In the genomic region with DNA sequence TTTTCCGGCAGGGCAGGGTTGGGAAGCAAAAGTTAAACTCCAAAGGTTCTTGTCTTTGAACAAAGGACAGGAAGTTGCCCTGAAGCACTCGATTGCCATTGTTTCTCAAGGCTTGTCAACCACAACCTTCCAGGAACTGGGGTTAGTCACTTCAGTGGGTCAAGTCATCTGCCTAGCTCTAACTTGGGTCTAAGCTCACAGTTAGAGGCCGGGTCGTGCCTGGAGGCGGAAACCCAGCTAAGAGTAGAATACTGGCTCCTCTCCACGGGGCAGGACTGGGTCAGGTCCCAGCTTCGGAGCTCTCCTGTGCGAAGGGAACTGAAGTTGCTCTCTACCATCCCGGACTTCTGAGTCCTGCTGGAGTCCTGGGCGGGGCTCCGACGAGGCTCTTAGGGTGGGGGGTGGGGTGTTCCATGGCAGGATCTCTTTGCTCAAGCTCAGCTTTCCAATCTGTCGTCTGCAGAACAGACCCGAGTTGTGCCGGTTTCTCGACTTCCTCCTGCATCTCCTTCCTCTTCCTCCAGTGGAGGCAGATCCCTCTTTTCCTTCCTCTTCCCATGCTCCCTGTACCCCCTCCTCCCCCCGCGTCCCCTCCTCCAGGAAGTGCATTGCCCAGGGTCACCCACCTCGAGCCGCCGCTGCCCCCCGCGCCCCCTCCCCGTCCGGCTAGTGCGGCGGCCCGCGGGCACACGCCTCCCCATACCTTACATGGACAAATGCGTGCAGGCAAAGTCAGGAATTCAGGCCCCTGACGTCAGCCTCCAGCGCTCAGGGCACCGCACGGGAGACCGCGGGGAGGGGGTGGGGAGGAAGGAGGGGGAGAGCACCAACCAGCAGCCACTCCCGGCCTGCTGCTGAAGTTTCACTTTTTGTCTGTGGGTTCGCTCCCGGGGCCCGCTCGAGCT, we compare ENCODE assay signal across 8 mouse cellular contexts. TPM values are rescaled to one million over a fixed set of nuclear protein-coding genes. Genes with fewer than 3 reads are reported as not detected.
DNase-seq lines count a peak whose midpoint lies in the region; ATAC-seq and TF ChIP-seq lines count a peak whose summit lies in the region.

Gene Lpp (plus strand): TSS at position 857 of the 905 bp plus-strand sequence.

- no peak for TF ChIP-seq CTCF in kidney, postnatal 0 days (IDR thresholded peaks at IDR 0.05; ENCODE audit: low read depth)
- TF ChIP-seq CTCF in liver, embryonic 14.5 days (IDR thresholded peaks at IDR 0.05; ENCODE audit: low read depth) = no peak

- H3K9me3 ChIP-seq in embryonic facial prominence, embryonic 15.5 days (replicated peaks) = no peaks in the 10 kb centered on the region
- H3K9me3 ChIP-seq in heart, embryonic 15.5 days (replicated peaks) = no peaks in the 10 kb centered on the region
- no peaks in the 10 kb centered on the region for H3K9me3 ChIP-seq in kidney, postnatal 0 days (replicated peaks; ENCODE audit: low read length)
- H3K9me3 ChIP-seq in liver, embryonic 14.5 days (ENCODE audit: control insufficient read depth, low read length) = no peaks in the 10 kb centered on the region
- H3K9me3 ChIP-seq in stomach, embryonic 15.5 days = no peaks in the 10 kb centered on the region

- peaks cover 37% of the 10 kb centered on the region for H3K4me1 ChIP-seq in embryonic facial prominence, embryonic 15.5 days
- peaks cover 45% of the 10 kb centered on the region for H3K4me1 ChIP-seq in heart, embryonic 15.5 days (replicated peaks)
- H3K4me1 ChIP-seq in kidney, postnatal 0 days (replicated peaks; ENCODE audit: insufficient read depth, low read length) = peaks cover 24% of the 10 kb centered on the region
- peaks cover 0 to 15% of the 10 kb centered on the region in 2 experiments; a peak in 2 of 4 replicates for H3K4me1 ChIP-seq in liver, embryonic 14.5 days (replicated peaks; ENCODE audit: control insufficient read depth in 2 of 2, insufficient read depth in 2 of 2, low read length in 1 of 2)
- peaks cover 26% of the 10 kb centered on the region for H3K4me1 ChIP-seq in stomach, embryonic 15.5 days

- 2% methylated on average over 41 of the region's 42 CpGs for WGBS in embryonic facial prominence, embryonic 15.5 days
- WGBS in heart, embryonic 15.5 days = 2% methylated on average over 42 of the region's 42 CpGs
- 2% methylated on average over 42 of the region's 42 CpGs for WGBS in kidney, postnatal 0 days
- WGBS in liver, embryonic 14.5 days (ENCODE audit: insufficient replicate concordance) = 3% methylated on average over 42 of the region's 42 CpGs
- WGBS in stomach, embryonic 15.5 days = 2% methylated on average over 42 of the region's 42 CpGs

- peak; percentile 92 for DNase-seq in 3T3-L1 (ENCODE audit: low read depth, low spot score)
- peak; percentile 89 for DNase-seq in adrenal gland, postnatal 14 days
- DNase-seq in kidney, postnatal 0 days (ENCODE audit: low spot score) = peak; percentile 84
- DNase-seq in liver, embryonic 14.5 days (ENCODE audit: low read depth in 3 of 3, low spot score in 3 of 3) = peak in 2 of 3 experiments; percentile 24 to 31
- DNase-seq in naive thymus-derived CD4-positive, alpha-beta T cell, adult 2 months (ENCODE audit: low read depth) = peak; percentile 76

- peak within 1 kb of the TSS; percentile 71 for H3K4me2 ChIP-seq in embryonic facial prominence, embryonic 15.5 days (replicated peaks)
- H3K4me2 ChIP-seq in heart, embryonic 15.5 days = peak within 1 kb of the TSS; percentile 81
- peak within 1 kb of the TSS; percentile 79 for H3K4me2 ChIP-seq in kidney, postnatal 0 days (ENCODE audit: low read length)
- H3K4me2 ChIP-seq in liver, embryonic 14.5 days (ENCODE audit: low read depth) = peak within 1 kb of the TSS; percentile 54
- peak within 1 kb of the TSS; percentile 72 for H3K4me2 ChIP-seq in stomach, embryonic 15.5 days

- ATAC-seq in embryonic facial prominence, embryonic 15.5 days (ENCODE audit: insufficient number of reproducible peaks, low FRiP score, low TSS enrichment, low read depth) = peak; percentile 89
- peak; percentile 88 for ATAC-seq in heart, embryonic 15.5 days (replicated peaks; ENCODE audit: insufficient number of reproducible peaks, insufficient read depth, low FRiP score, low read depth)
- ATAC-seq in kidney, postnatal 0 days (replicated peaks; ENCODE audit: low FRiP score, low read depth) = peak; percentile 91
- ATAC-seq in liver, embryonic 14.5 days (ENCODE audit: insufficient read depth) = peak; percentile 76
- peak; percentile 85 for ATAC-seq in stomach, embryonic 15.5 days (ENCODE audit: insufficient read depth, low FRiP score, low read depth)

- H3K27me3 ChIP-seq in embryonic facial prominence, embryonic 15.5 days = no peaks in the 10 kb centered on the region
- no peaks in the 10 kb centered on the region for H3K27me3 ChIP-seq in heart, embryonic 15.5 days
- no peaks in the 10 kb centered on the region for H3K27me3 ChIP-seq in kidney, postnatal 0 days (ENCODE audit: insufficient read depth, low read length)
- peaks cover 18% of the 10 kb centered on the region for H3K27me3 ChIP-seq in liver, embryonic 14.5 days (ENCODE audit: control insufficient read depth, insufficient read depth, low read length)
- H3K27me3 ChIP-seq in stomach, embryonic 15.5 days (replicated peaks) = no peaks in the 10 kb centered on the region

- peak within 1 kb of the TSS; percentile 84 for H3K4me3 ChIP-seq in embryonic facial prominence, embryonic 15.5 days (replicated peaks)
- H3K4me3 ChIP-seq in heart, embryonic 15.5 days = peak within 1 kb of the TSS; percentile 96
- peak within 1 kb of the TSS; percentile 77 for H3K4me3 ChIP-seq in kidney, postnatal 0 days (replicated peaks; ENCODE audit: low read depth, low read length)
- H3K4me3 ChIP-seq in liver, embryonic 14.5 days (ENCODE audit: insufficient read depth in 1 of 2, low read depth in 2 of 2, low read length in 2 of 2) = peak within 1 kb of the TSS; percentile 55 to 60
- peak within 1 kb of the TSS; percentile 93 for H3K4me3 ChIP-seq in stomach, embryonic 15.5 days (replicated peaks)

- H3K27ac ChIP-seq in embryonic facial prominence, embryonic 15.5 days (replicated peaks) = peak within 1 kb of the TSS; percentile 99
- peak within 1 kb of the TSS; percentile 99 for H3K27ac ChIP-seq in heart, embryonic 15.5 days
- H3K27ac ChIP-seq in kidney, postnatal 0 days = peak within 1 kb of the TSS; percentile 99
- peak within 1 kb of the TSS; percentile 38 for H3K27ac ChIP-seq in liver, embryonic 14.5 days
- peak within 1 kb of the TSS; percentile 99 for H3K27ac ChIP-seq in stomach, embryonic 15.5 days

- no peaks in the 10 kb centered on the region for H3K36me3 ChIP-seq in embryonic facial prominence, embryonic 15.5 days
- H3K36me3 ChIP-seq in heart, embryonic 15.5 days = no peaks in the 10 kb centered on the region
- no peaks in the 10 kb centered on the region for H3K36me3 ChIP-seq in kidney, postnatal 0 days (ENCODE audit: insufficient read depth, low read length)
- no peaks in the 10 kb centered on the region for H3K36me3 ChIP-seq in liver, embryonic 14.5 days (replicated peaks; ENCODE audit: control insufficient read depth, insufficient read depth, low read depth)
- no peaks in the 10 kb centered on the region for H3K36me3 ChIP-seq in stomach, embryonic 15.5 days

- peak within 1 kb of the TSS; percentile 91 for H3K9ac ChIP-seq in embryonic facial prominence, embryonic 15.5 days
- H3K9ac ChIP-seq in heart, embryonic 15.5 days = peak within 1 kb of the TSS; percentile 97
- H3K9ac ChIP-seq in kidney, postnatal 0 days (ENCODE audit: low read depth, low read length) = peak within 1 kb of the TSS; percentile 92
- peak within 1 kb of the TSS; percentile 28 for H3K9ac ChIP-seq in liver, embryonic 14.5 days (replicated peaks)
- H3K9ac ChIP-seq in stomach, embryonic 15.5 days = peak within 1 kb of the TSS; percentile 94

- no peak for TF ChIP-seq EP300 in liver, embryonic 14.5 days (IDR thresholded peaks at IDR 0.05; ENCODE audit: low read depth)

RNA-seq across cellular contexts. Expression of gene Lpp, which starts in this region (rescaled TPM):
- total RNA-seq in adrenal gland, postnatal 14 days (2021) = 56.7 and 61.6 TPM in 2 replicates
- polyA plus RNA-seq in embryonic facial prominence, embryonic 15.5 days (2015; fragmentation: Nextera tagmentation; extraction: Ambion mirVana) = 51.4 and 52.8 TPM in 2 replicates
- 42.6 and 49.5 TPM in 2 replicates for polyA plus RNA-seq in heart, embryonic 15.5 days (2015; fragmentation: Nextera tagmentation; extraction: Ambion mirVana)
- polyA plus RNA-seq in kidney, postnatal 0 days (2015; fragmentation: Nextera tagmentation; extraction: Ambion mirVana) = 32.9 and 39.5 TPM in 2 replicates
- polyA plus RNA-seq in liver, embryonic 14.5 days (2012; rRNA removed) = 1.4 TPM in 2 replicates
- 3.5 and 4.3 TPM in 2 replicates for polyA plus RNA-seq in liver, embryonic 14.5 days (2014; fragmentation: Nextera tagmentation; extraction: Ambion mirVana)
- 69.5 and 73.3 TPM in 2 replicates for polyA plus RNA-seq in stomach, embryonic 15.5 days (2015; fragmentation: Nextera tagmentation; extraction: Ambion mirVana)

Comparison
In these comparisons a context has a peak if more than half of its experiments do, and no peak if none do; other contexts are left out.
1. Peak in every context shown above with its lines: DNase-seq, ATAC-seq, H3K4me3 ChIP-seq and H3K27ac ChIP-seq.
2. DNase-seq: peak in every context shown above with its lines; median percentile 92 in 3T3-L1; 89 in adrenal gland, postnatal 14 days; 84 in kidney, postnatal 0 days; 76 in naive thymus-derived CD4-positive, alpha-beta T cell, adult 2 months; 28 in liver, embryonic 14.5 days.
3. H3K27ac ChIP-seq: peak in every context shown above with its lines; median percentile 99 in embryonic facial prominence, embryonic 15.5 days; 99 in heart, embryonic 15.5 days; 99 in kidney, postnatal 0 days; 99 in stomach, embryonic 15.5 days; 38 in liver, embryonic 14.5 days.
4. H3K9ac ChIP-seq: peak in every context shown above with its lines; median percentile 97 in heart, embryonic 15.5 days; 94 in stomach, embryonic 15.5 days; 92 in kidney, postnatal 0 days; 91 in embryonic facial prominence, embryonic 15.5 days; 28 in liver, embryonic 14.5 days.